Mouse (Mus musculus) midbrain, embryonic 15.5 days (tissue): ENCODE data around the gene Atp1b1. TPM values are rescaled to one million over a fixed set of nuclear protein-coding genes. Genes with fewer than 3 reads are reported as not detected.

Source experiments
- ATAC-seq: fragments of 200-750 bp; cut with Nextera tagmentation; replicated peaks from 2 replicates; pipeline ENCODE4 v1.8.0; 2017; ENCODE audit warnings: moderate TSS enrichment
- H3K27ac ChIP-seq: fragments of 300-500 bp; sonication (generic); 2 replicates; pipeline ENCODE4 v1.5.1; 2015; ENCODE audit warnings: mild to moderate bottlenecking, inconsistent platforms
- H3K27me3 ChIP-seq: fragments of 300-500 bp; sonication (generic); replicated peaks from 2 replicates; pipeline ENCODE4 v1.6.1; 2015; ENCODE audit warnings: inconsistent platforms
- H3K36me3 ChIP-seq: fragments of 300-500 bp; sonication (generic); replicated peaks from 2 replicates; pipeline ENCODE4 v1.6.1; 2015; ENCODE audit warnings: inconsistent platforms
- H3K4me1 ChIP-seq: fragments of 300-500 bp; sonication (generic); 2 replicates; pipeline ENCODE4 v1.6.1; 2015; ENCODE audit warnings: inconsistent platforms
- H3K4me2 ChIP-seq: fragments of 300-500 bp; sonication (generic); 2 replicates; pipeline ENCODE4 v1.6.1; 2015; ENCODE audit warnings: inconsistent platforms, mild to moderate bottlenecking, moderate library complexity
- H3K4me3 ChIP-seq: fragments of 300-500 bp; sonication (generic); 2 replicates; pipeline ENCODE4 v1.5.1; 2015; ENCODE audit warnings: mild to moderate bottlenecking, inconsistent platforms
- H3K9ac ChIP-seq: fragments of 300-500 bp; sonication (generic); 2 replicates; pipeline ENCODE4 v1.6.1; 2015; ENCODE audit warnings: mild to moderate bottlenecking, inconsistent platforms
- H3K9me3 ChIP-seq: fragments of 300-500 bp; sonication (generic); 2 replicates; pipeline ENCODE4 v1.6.1; 2016; ENCODE audit warnings: inconsistent platforms
- WGBS: fragments of 180-500 bp; shearing (Covaris S2); methylation state at CpG from one replicate; pipeline ENCODE4 v1.1.7; 2015; ENCODE audit warnings: mixed read lengths; 5-methylcytosine and 5-hydroxymethylcytosine counted together
- polyA plus RNA-seq: library from polyadenylated mRNA; unstranded; fragments of >200 nt; fragmentation: Nextera tagmentation; extraction: Ambion mirVana; gene quantifications from 2 replicates; pipeline ENCODE4 v1.2.1, GENCODE M21; 2015

Gene Atp1b1
- polyA plus RNA-seq, result 210 and 216 TPM in 2 replicates

- H3K4me3 ChIP-seq, result peak within 1 kb of the TSS; percentile 82
- 0 out of 2 replicates have a peak, but pooled peaks cover 1% of the 10 kb centered on the region for H3K36me3 ChIP-seq
- peak within 1 kb of the TSS; percentile 96 for H3K27ac ChIP-seq
- WGBS, result under 1% methylated on average over 35 of the region's 35 CpGs
- peak; percentile 96 for ATAC-seq
- H3K27me3 ChIP-seq, result no peaks in the 10 kb centered on the region
- peak within 1 kb of the TSS; percentile 91 for H3K9ac ChIP-seq
- H3K4me1 ChIP-seq, result peaks cover 50% of the 10 kb centered on the region
- peak within 1 kb of the TSS; percentile 64 for H3K4me2 ChIP-seq
- H3K9me3 ChIP-seq, result no peaks in the 10 kb centered on the region
Observed at GRCm38 (mm10) chr1:164458245-164458613, at the start of gene Atp1b1. Gene Atp1b1, minus strand, starts transcription at chr1:164458355.

DNA sequence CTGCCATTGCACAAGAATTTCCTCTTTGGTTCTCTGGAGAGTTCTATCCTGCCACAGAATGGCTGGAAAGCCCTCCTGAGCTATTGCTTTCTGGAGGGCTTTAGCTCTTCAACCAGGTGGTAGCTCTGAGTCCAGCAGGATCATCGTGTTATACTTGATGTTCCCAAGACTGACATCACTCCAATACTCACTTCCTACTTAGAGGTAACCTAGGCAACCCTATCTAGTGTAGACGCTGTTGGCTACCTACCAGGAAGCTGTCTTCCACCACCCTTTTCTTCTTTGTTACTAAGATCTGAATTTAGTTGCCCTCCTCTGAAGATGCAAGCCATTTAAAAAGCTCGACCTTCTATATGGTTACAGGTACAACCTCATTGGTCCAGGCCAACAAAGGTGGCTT, 46.9 kb upstream of the Atp1b1 start:
- Histone ChIP-seq H3K4me3 (no peak overlapping the region), H3K27ac (no peak overlapping the region), H3K4me1 (no peaks in the 10 kb centered on the region), H3K9me3 (no peaks in the 10 kb centered on the region), H3K27me3 (no peaks in the 10 kb centered on the region), H3K9ac (no peak overlapping the region), H3K4me2 (no peak overlapping the region), H3K36me3 (no peaks in the 10 kb centered on the region)
- ATAC-seq, result no peak
- 83% methylated on average over 3 of the region's 3 CpGs for WGBS

DNA sequence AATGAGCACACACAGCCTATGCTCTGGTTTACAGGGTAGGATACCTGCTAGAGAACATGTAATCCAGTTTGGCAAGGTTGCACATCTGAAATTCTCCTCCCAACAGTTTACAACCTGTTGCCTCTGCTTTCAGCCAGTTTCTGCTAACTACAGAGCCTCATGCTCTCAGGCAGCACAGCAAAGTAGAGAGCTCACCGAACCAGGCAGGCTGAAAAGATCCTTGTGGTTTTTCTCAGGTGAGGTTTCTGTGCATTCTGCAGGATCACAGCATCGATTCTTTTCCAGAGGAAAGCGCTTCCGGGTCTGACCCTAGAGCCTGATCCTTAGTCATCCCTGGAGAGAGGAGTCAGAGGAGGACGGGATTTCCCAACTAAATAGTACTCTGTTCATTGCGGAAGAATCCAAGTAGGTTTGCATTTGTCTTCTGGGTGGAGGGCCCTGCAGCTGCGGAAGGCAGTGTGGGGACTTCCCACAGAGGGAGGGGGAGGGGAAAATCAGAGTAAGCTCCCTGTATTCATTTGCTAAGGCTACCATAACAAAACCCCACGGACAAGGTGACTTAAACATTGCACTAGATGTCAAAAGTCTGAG, 45.1 kb upstream of the Atp1b1 start:
- Histone ChIP-seq H3K36me3 (no peaks in the 10 kb centered on the region), H3K27me3 (no peaks in the 10 kb centered on the region), H3K4me2 (no peak overlapping the region), H3K9me3 (no peaks in the 10 kb centered on the region), H3K9ac (no peak overlapping the region), H3K4me3 (no peak overlapping the region), H3K27ac (no peak overlapping the region), H3K4me1 (no peaks in the 10 kb centered on the region)
- WGBS, result 51% methylated on average over 8 of the region's 8 CpGs
- no peak for ATAC-seq

GRCm38 (mm10) chr1:164502231-164502630, 44.1 kb upstream of the Atp1b1 start:
- Histone ChIP-seq H3K9ac (no peak overlapping the region), H3K27ac (no peak overlapping the region), H3K27me3 (no peaks in the 10 kb centered on the region), H3K9me3 (no peaks in the 10 kb centered on the region), H3K4me1 (no peaks in the 10 kb centered on the region), H3K36me3 (no peaks in the 10 kb centered on the region), H3K4me2 (no peak overlapping the region), H3K4me3 (no peak overlapping the region)
- no peak for ATAC-seq
- 79% methylated on average over 7 of the region's 7 CpGs for WGBS

DNA sequence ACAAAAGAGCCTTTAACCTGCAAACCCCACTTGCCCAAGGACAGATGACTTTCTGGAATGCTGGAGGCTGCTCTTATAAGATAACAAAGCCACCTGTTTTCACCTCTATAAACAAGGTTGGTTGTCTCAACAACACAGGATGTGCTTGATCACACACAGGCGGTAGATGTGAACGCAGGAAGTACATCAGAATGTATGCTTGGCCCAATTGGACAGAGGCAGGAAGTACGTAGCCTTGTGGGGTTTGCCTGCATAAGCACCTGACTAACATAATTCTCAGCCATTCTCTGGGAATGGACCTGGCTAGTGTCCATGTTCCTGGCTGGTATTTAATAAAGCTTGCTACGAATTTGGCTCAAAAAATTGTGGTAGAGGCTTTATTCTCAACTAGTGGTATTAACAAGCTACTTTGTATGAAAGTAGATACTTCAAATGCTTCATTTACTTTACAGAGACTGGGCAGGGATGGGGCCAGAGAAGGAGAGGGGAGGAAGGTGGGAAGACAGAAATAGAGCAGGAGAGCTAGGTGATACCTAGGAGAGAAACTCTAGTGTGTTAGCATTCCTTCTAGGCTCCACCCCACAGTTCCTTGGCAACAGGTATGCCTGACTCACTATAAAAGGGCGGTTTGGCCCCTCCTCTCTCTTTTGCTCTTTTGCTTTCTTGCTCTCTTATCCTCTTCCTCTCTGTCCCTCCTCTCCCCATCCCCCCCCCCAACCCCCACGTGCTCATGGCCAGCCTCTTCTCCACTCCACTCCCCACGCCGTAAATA, 36.8 kb upstream of the Atp1b1 start:
- 72% methylated on average over 8 of the region's 8 CpGs for WGBS
- H3K36me3 ChIP-seq, result no peaks in the 10 kb centered on the region
- no peaks in the 10 kb centered on the region for H3K9me3 ChIP-seq
- ATAC-seq, result no peak
- H3K4me1 ChIP-seq, result no peaks in the 10 kb centered on the region
- H3K27ac ChIP-seq, result no peak overlapping the region
- H3K4me2 ChIP-seq, result no peak overlapping the region
- H3K27me3 ChIP-seq, result no peaks in the 10 kb centered on the region
- no peak overlapping the region for H3K4me3 ChIP-seq
- H3K9ac ChIP-seq, result no peak overlapping the region

- Histone ChIP-seq H3K4me1 (no peaks in the 10 kb centered on the region), H3K27ac (no peak overlapping the region), H3K9me3 (no peaks in the 10 kb centered on the region), H3K9ac (no peak overlapping the region), H3K4me3 (no peak overlapping the region), H3K36me3 (no peaks in the 10 kb centered on the region), H3K27me3 (no peaks in the 10 kb centered on the region), H3K4me2 (no peak overlapping the region)
- WGBS, result 65% methylated on average over 4 of the region's 4 CpGs
- ATAC-seq, result no peak
Observed at GRCm38 (mm10) chr1:164494215-164494614, 36.1 kb upstream of the Atp1b1 start.

- Histone ChIP-seq H3K4me2 (no peak overlapping the region), H3K4me3 (no peak overlapping the region), H3K27me3 (no peaks in the 10 kb centered on the region), H3K4me1 (no peaks in the 10 kb centered on the region), H3K9me3 (no peaks in the 10 kb centered on the region), H3K9ac (no peak overlapping the region), H3K36me3 (no peaks in the 10 kb centered on the region), H3K27ac (no peak overlapping the region)
- ATAC-seq, result no peak
- 80% methylated on average over 8 of the region's 8 CpGs for WGBS
Observed at GRCm38 (mm10) chr1:164493042-164493705, 35.0 kb upstream of the Atp1b1 start.

DNA sequence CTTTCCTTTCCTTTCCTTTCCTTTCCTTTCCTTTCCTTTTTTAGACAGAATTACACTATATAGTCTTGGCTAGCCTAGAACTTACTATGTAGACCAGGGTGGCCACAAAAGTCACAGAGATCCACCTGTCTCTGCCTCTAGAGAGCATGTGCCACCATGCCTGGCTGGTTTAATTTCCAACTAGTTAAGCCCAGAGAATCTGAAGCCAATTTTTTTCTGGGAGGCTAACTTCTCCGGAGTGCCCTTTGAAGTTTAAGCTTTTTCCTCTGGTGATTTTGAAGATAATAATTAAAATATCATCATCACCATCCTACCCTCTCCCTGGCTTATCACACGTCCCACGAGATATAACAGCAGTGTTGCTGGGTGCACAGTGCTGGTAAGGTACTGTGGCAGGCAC, 34.3 kb upstream of the Atp1b1 start:
- H3K4me3 ChIP-seq, result no peak overlapping the region
- no peak overlapping the region for H3K9ac ChIP-seq
- no peaks in the 10 kb centered on the region for H3K36me3 ChIP-seq
- H3K4me1 ChIP-seq, result no peaks in the 10 kb centered on the region
- no peaks in the 10 kb centered on the region for H3K9me3 ChIP-seq
- H3K27ac ChIP-seq, result no peak overlapping the region
- no peaks in the 10 kb centered on the region for H3K27me3 ChIP-seq
- ATAC-seq, result no peak
- no peak overlapping the region for H3K4me2 ChIP-seq
- WGBS, result 87% methylated on average over 3 of the region's 3 CpGs

DNA sequence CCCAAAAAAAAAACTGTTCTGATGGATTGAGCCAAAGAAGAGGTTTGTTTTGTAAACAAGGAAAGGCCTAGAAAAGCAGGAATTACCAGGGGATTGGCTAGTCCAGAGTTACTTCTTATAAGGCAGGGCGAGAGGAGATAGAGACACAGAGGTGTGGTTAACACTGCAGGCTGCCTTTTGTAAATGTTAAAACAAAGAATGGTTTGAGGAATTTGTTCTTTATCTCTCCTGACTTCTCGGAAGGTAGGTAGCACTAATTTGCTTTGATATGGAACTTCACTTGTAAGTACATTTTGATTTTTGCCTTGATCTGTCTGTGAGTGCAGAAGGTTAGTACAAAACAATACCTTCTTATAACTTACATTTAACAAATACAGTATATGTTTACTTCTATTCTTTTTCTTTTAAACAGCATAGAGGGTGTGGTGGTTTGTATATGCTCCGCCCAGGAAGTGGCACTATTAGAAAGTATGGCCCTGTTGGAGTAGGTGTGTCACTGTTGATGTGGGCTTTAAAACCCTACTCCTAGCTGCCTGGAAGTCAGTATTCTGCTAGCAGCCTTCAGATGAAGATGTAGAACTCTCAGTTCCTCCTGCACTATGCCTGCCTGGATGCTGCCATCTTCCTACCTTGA, 31.9 kb upstream of the Atp1b1 start:
- 89% methylated on average over 3 of the region's 3 CpGs for WGBS
- ATAC-seq, result no peak
- no peak overlapping the region for H3K4me2 ChIP-seq

DNA sequence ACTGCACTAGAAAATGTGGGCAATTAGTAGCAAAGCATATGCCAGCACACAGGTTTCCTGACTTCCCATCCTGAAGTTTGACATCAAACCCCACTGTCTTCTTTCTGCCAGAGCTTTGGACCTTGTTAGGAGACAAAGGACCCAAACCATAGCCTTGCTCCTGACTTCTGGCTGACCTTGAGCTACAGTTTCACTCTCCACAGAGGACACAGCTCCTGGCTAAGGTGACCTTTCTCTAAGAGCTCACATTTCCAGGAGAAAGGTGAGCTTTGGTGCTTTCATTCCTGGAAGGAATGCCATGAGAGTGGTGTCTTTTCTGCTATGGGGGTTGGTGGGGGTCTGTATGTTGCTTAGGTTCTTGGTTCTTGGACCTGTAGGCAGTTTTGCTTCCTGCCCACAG, 25.6 kb upstream of the Atp1b1 start:
- H3K4me3 ChIP-seq, result no peak overlapping the region
- H3K27me3 ChIP-seq, result no peaks in the 10 kb centered on the region
- H3K9ac ChIP-seq, result no peak overlapping the region
- no peak overlapping the region for H3K27ac ChIP-seq
- no peaks in the 10 kb centered on the region for H3K9me3 ChIP-seq
- ATAC-seq, result no peak
- H3K36me3 ChIP-seq, result no peaks in the 10 kb centered on the region
- no peak overlapping the region for H3K4me2 ChIP-seq
- H3K4me1 ChIP-seq, result no peaks in the 10 kb centered on the region

More for the DNA sequence above, 31.9 kb upstream of the Atp1b1 start:
- Histone ChIP-seq H3K27me3 (no peaks in the 10 kb centered on the region), H3K36me3 (no peaks in the 10 kb centered on the region), H3K9me3 (no peaks in the 10 kb centered on the region), H3K4me3 (no peak overlapping the region), H3K9ac (no peak overlapping the region), H3K27ac (no peak overlapping the region), H3K4me1 (no peaks in the 10 kb centered on the region)

- no peak for ATAC-seq
- no peak overlapping the region for H3K4me2 ChIP-seq
- no peak overlapping the region for H3K4me3 ChIP-seq
- no peaks in the 10 kb centered on the region for H3K9me3 ChIP-seq
- no peak overlapping the region for H3K9ac ChIP-seq
- H3K27me3 ChIP-seq, result no peaks in the 10 kb centered on the region
- H3K36me3 ChIP-seq, result no peaks in the 10 kb centered on the region
- no peak overlapping the region for H3K27ac ChIP-seq
- H3K4me1 ChIP-seq, result no peaks in the 10 kb centered on the region
- WGBS, result 70% methylated on average over 3 of the region's 3 CpGs
Observed at GRCm38 (mm10) chr1:164482833-164483232, 24.7 kb upstream of the Atp1b1 start.

- Histone ChIP-seq H3K36me3 (no peaks in the 10 kb centered on the region), H3K27ac (no peak overlapping the region), H3K4me1 (no peaks in the 10 kb centered on the region), H3K4me3 (no peak overlapping the region), H3K9me3 (no peaks in the 10 kb centered on the region), H3K9ac (no peak overlapping the region), H3K4me2 (no peak overlapping the region), H3K27me3 (no peaks in the 10 kb centered on the region)
- 42% methylated on average over 9 of the region's 9 CpGs for WGBS
- no peak for ATAC-seq
Observed at GRCm38 (mm10) chr1:164481645-164482354, 23.6 kb upstream of the Atp1b1 start.
